Mouse (Mus musculus) megakaryocyte, embryonic 14.5 days (primary cell): Measurements from ENCODE around the gene Gm20388.

ENCODE experiments used
- FLI1 ChIP-seq: IDR thresholded peaks from 2 replicates; pipeline ENCODE4 v1.6.1; 2012; ENCODE audit warnings: low read length, inconsistent platforms, mixed read lengths
- GATA1 ChIP-seq: IDR thresholded peaks from 3 replicates; pipeline ENCODE4 v1.6.1; 2012; ENCODE audit warnings: mixed read lengths, low read length, inconsistent platforms, borderline replicate concordance

- TF ChIP-seq GATA1 = no peak
- TF ChIP-seq FLI1 = no peak
These were observed 337.8 kb downstream of the Gm20388 start for GRCm38 (mm10) chr8:120248451-120248850.
